Mouse (Mus musculus): ENCODE results near the gene Olfr1391. TPM values are rescaled to one million over a fixed set of nuclear protein-coding genes. Genes with fewer than 3 reads are reported as not detected.
"Not testable (repeated sequence)": the region's sequence is repeated elsewhere in the genome, so short reads cannot be mapped to it uniquely, and the experiment has no call there.

Olfr1391 gene
- total RNA-seq (2021), result not detected
- long read RNA-seq, experiment 1, result 0 reads
- long read RNA-seq, experiment 2, result 0 reads

- intact Hi-C loops (cut with DNase I), result no loop called here
- H3K4me3 ChIP-seq, result no peak within 1 kb of the TSS
- TF ChIP-seq CTCF (IDR thresholded peaks at IDR 0.05), result no peak
- DNase-seq, result no peak
- H3K27ac ChIP-seq, result no peak within 1 kb of the TSS
Observed at GRCm38 (mm10) chr11:49322442-49322841, at the start of gene Olfr1391. Gene Olfr1391 (plus strand): TSS chr11:49322742.

- no peak for TF ChIP-seq CTCF (IDR thresholded peaks at IDR 0.05)
- intact Hi-C loops (cut with DNase I), result no loop called here
- no peak overlapping the region for H3K4me3 ChIP-seq
- no peak for DNase-seq
- H3K27ac ChIP-seq, result no peak overlapping the region
Observed at GRCm38 (mm10) chr11:49273834-49274519, 48.6 kb upstream of the Olfr1391 start.

GRCm38 (mm10) chr11:49278222-49278621, 44.3 kb upstream of the Olfr1391 start, which contains the start of gene Olfr1393:
Gene Olfr1393 (plus strand): TSS chr11:49278304.
- Histone ChIP-seq H3K4me3 (no peak within 1 kb of the TSS), H3K27ac (no peak within 1 kb of the TSS)
- no peak for TF ChIP-seq CTCF (IDR thresholded peaks at IDR 0.05)
- intact Hi-C loops (cut with DNase I), result no loop called here
- DNase-seq, result no peak

- H3K27ac ChIP-seq; intact Hi-C loops (cut with DNase I); DNase-seq; H3K4me3 ChIP-seq: not testable (repeated sequence)
Observed at GRCm38 (mm10) chr11:49284982-49285381, 37.6 kb upstream of the Olfr1391 start, which contains the start of gene Olfr1392. Gene Olfr1392 (plus strand): TSS chr11:49285282.

- H3K27ac ChIP-seq, result no peak overlapping the region
- intact Hi-C loops (cut with DNase I), result no loop called here
- H3K4me3 ChIP-seq, result no peak overlapping the region
- TF ChIP-seq CTCF (IDR thresholded peaks at IDR 0.05), result no peak
- no peak for DNase-seq
Observed at GRCm38 (mm10) chr11:49287251-49287650, 35.3 kb upstream of the Olfr1391 start.

GRCm38 (mm10) chr11:49292777-49293176, 29.8 kb upstream of the Olfr1391 start:
- no peak overlapping the region for H3K27ac ChIP-seq
- H3K4me3 ChIP-seq, result no peak overlapping the region
- intact Hi-C loops (cut with DNase I), result no loop called here
- TF ChIP-seq CTCF (IDR thresholded peaks at IDR 0.05), result no peak
- no peak for DNase-seq

- no peak within 1 kb of the TSS for H3K27ac ChIP-seq
- DNase-seq, result no peak
- intact Hi-C loops (cut with DNase I), result no loop called here
- H3K4me3 ChIP-seq, result no peak within 1 kb of the TSS
- no peak for TF ChIP-seq CTCF (IDR thresholded peaks at IDR 0.05)
Observed at GRCm38 (mm10) chr11:49304441-49304840, 18.1 kb upstream of the Olfr1391 start, which contains the start of gene Olfr10. Gene Olfr10 (plus strand): TSS chr11:49304741.

GRCm38 (mm10) chr11:49308547-49308946, 14.0 kb upstream of the Olfr1391 start:
- DNase-seq; H3K27ac ChIP-seq; H3K4me3 ChIP-seq; intact Hi-C loops (cut with DNase I): not testable (repeated sequence)

GRCm38 (mm10) chr11:49326726-49327125, 4.2 kb downstream of the Olfr1391 start:
- no peak for DNase-seq
- H3K27ac ChIP-seq, result no peak overlapping the region
- no peak overlapping the region for H3K4me3 ChIP-seq
- TF ChIP-seq CTCF (IDR thresholded peaks at IDR 0.05), result no peak
- intact Hi-C loops (cut with DNase I), result no loop called here

- intact Hi-C loops (cut with DNase I), result no loop called here
- TF ChIP-seq CTCF (IDR thresholded peaks at IDR 0.05), result no peak
Observed at GRCm38 (mm10) chr11:49329686-49330085, 7.1 kb downstream of the Olfr1391 start.

GRCm38 (mm10) chr11:49334888-49335287, 12.3 kb downstream of the Olfr1391 start, which contains the start of gene Olfr1390:
Gene Olfr1390 (plus strand): TSS chr11:49335188.
- DNase-seq, result no peak
- Histone ChIP-seq H3K27ac (no peak within 1 kb of the TSS), H3K4me3 (no peak within 1 kb of the TSS)
- intact Hi-C loops (cut with DNase I), result no loop called here
- TF ChIP-seq CTCF (IDR thresholded peaks at IDR 0.05), result no peak

More at GRCm38 (mm10) chr11:49329686-49330085, 7.1 kb downstream of the Olfr1391 start:
- Histone ChIP-seq H3K4me3 (no peak overlapping the region), H3K27ac (no peak overlapping the region)
- DNase-seq, result no peak

GRCm38 (mm10) chr11:49337150-49337832, 14.7 kb downstream of the Olfr1391 start:
- no peak for TF ChIP-seq CTCF (IDR thresholded peaks at IDR 0.05)
- intact Hi-C loops (cut with DNase I), result no loop called here
- no peak overlapping the region for H3K4me3 ChIP-seq
- no peak overlapping the region for H3K27ac ChIP-seq
- DNase-seq, result no peak

Other genes starting within 250 kb of the Olfr1391 start
- under 1 TPM; 0.84 TPM for gene Ifi47, start 246.2 kb upstream of the Olfr1391 start, total RNA-seq (2021)
- gene Olfr1396, start 207.9 kb upstream of the Olfr1391 start, total RNA-seq (2021), result not detected
- gene Olfr1395, start 180.5 kb upstream of the Olfr1391 start, total RNA-seq (2021), result not detected
- gene Olfr1394, start 168.4 kb upstream of the Olfr1391 start, total RNA-seq (2021), result not detected
- 1 to 10 TPM in 1 of 2 experiments, under 1 TPM in 1; 0.97 to 3.6 TPM for gene Btnl9, start 135.6 kb upstream of the Olfr1391 start, total RNA-seq (2021)
- gene Zfp62, start 119.5 kb upstream of the Olfr1391 start, total RNA-seq (2021), result 10 to 100 TPM; 25.8 to 32.6 TPM
- 10 to 100 TPM; 42.0 to 48.0 TPM for gene Mgat1, start 78.6 kb upstream of the Olfr1391 start, total RNA-seq (2021)
- gene Olfr1393, start 44.4 kb upstream of the Olfr1391 start, total RNA-seq (2021), result not detected
- not detected for gene Olfr1392, start 37.5 kb upstream of the Olfr1391 start, total RNA-seq (2021)
- gene Olfr10, start 18.0 kb upstream of the Olfr1391 start, total RNA-seq (2021), result not detected
- gene Olfr1390, start 12.4 kb downstream of the Olfr1391 start, total RNA-seq (2021), result not detected
- not detected for gene Olfr1389, start 100.3 kb downstream of the Olfr1391 start, total RNA-seq (2021)
- under 1 TPM in 1 of 2 experiments, not detected in 1; 0.13 TPM for gene Olfr1388, start 113.9 kb downstream of the Olfr1391 start, total RNA-seq (2021)
- not detected for gene Olfr1387, start 132.6 kb downstream of the Olfr1391 start, total RNA-seq (2021)
- gene Olfr1386, start 142.3 kb downstream of the Olfr1391 start, total RNA-seq (2021), result not detected
- gene Olfr1385, start 166.3 kb downstream of the Olfr1391 start, total RNA-seq (2021), result not detected
- gene Olfr1384, start 184.0 kb downstream of the Olfr1391 start, total RNA-seq (2021), result not detected
- under 1 TPM in 1 of 2 experiments, not detected in 1; 0.28 TPM for gene Olfr1383, start 196.9 kb downstream of the Olfr1391 start, total RNA-seq (2021)
- gene Olfr1382, start 205.5 kb downstream of the Olfr1391 start, total RNA-seq (2021), result not detected
- gene Olfr1381, start 220.7 kb downstream of the Olfr1391 start, total RNA-seq (2021), result not detected
- gene Olfr1380, start 234.1 kb downstream of the Olfr1391 start, total RNA-seq (2021), result not detected

Data from gastrocnemius, adult 2 months (tissue).